Mouse (Mus musculus): Measurements from ENCODE around the gene Slc22a15. TPM values are rescaled to one million over a fixed set of nuclear protein-coding genes. Genes with fewer than 3 reads are reported as not detected.

The Slc22a15 gene
- polyA plus RNA-seq, 1 experiment from 2014 or later, result 5.1 TPM

DNA sequence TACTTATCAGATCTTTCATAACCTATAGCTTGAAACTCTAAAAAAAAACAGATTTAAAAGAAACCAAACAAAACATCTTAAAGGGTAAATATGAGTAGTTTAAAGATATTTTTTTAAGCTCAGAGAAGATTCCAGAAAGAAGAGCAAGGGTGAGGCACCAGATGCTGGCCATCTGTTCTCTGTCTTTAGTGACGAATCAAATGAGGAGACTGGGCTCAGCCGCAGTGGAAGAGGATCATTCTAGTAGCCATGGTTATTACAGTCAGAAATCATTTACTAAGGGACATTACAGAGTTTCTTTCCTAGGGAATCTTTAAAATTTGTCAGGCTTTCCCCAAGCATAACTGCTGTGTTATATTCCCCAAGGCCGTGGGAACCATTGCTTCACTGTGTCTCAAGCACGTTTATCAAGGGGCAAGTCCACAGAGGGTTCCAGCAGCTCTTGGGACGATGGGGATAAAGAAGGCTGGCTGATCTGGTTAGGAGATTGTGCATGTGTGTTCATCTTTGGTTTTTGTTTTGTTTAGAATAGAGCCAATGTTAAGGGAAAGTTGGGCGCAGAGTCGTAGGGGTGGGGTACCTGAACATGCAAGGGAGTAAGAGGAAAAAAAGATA, 51.1 kb downstream of the Slc22a15 start:
- Histone ChIP-seq H3K4me1 (ENCODE audit: insufficient read depth) (peaks cover 4% of the 10 kb centered on the region; the same call in 1 of the 2 replicates), H3K9me3 (ENCODE audit: low read depth, low read length) (no peaks in the 10 kb centered on the region), H3K27me3 (ENCODE audit: insufficient read depth, low read length) (no peaks in the 10 kb centered on the region), H3K9ac (no peak overlapping the region), H3K4me2 (no peak overlapping the region), H3K27ac (ENCODE audit: low read depth) (no peak overlapping the region), H3K36me3 (ENCODE audit: insufficient read depth) (no peaks in the 10 kb centered on the region), H3K4me3 (ENCODE audit: low read depth, low read length) (no peak overlapping the region)
- ATAC-seq (ENCODE audit: insufficient read depth), result no peak
- TF ChIP-seq CTCF (IDR thresholded peaks at IDR 0.05; ENCODE audit: low read depth), result no peak
- peak; percentile 28 for DNase-seq
- WGBS, result 70% methylated on average over 7 of the region's 7 CpGs

DNA sequence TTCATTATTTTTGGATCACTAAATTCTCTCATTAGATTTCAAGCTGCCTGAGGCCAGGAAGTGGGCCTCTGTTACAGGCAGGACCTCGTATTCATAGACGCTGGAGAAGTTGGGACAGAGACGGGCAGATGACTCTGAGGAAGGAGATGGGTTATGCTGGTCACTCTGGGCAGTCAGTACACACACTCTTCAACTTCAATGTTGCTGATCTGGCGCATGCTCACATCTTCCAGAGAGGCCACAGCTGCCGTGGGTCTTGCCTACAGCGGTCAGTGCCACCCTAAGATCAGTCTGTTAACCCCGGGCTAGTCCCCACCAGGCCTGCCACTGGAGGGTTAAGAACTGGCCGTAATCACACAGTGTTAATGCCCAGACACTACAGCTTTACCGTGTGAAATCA, 52.3 kb downstream of the Slc22a15 start:
- peaks cover 4% of the 10 kb centered on the region; the same call in 1 of the 2 replicates for H3K4me1 ChIP-seq (ENCODE audit: insufficient read depth)
- H3K27ac ChIP-seq (ENCODE audit: low read depth), result no peak overlapping the region
- no peak overlapping the region for H3K4me3 ChIP-seq (ENCODE audit: low read depth, low read length)
- DNase-seq (no peak), ATAC-seq (ENCODE audit: insufficient read depth) (no peak)
- H3K27me3 ChIP-seq (ENCODE audit: insufficient read depth, low read length), result no peaks in the 10 kb centered on the region
- TF ChIP-seq CTCF (IDR thresholded peaks at IDR 0.05; ENCODE audit: low read depth), result no peak
- H3K9ac ChIP-seq, result no peak overlapping the region
- WGBS, result 86% methylated on average over 9 of the region's 9 CpGs
- no peaks in the 10 kb centered on the region for H3K36me3 ChIP-seq (ENCODE audit: insufficient read depth)
- H3K4me2 ChIP-seq, result no peak overlapping the region
- no peaks in the 10 kb centered on the region for H3K9me3 ChIP-seq (ENCODE audit: low read depth, low read length)

DNA sequence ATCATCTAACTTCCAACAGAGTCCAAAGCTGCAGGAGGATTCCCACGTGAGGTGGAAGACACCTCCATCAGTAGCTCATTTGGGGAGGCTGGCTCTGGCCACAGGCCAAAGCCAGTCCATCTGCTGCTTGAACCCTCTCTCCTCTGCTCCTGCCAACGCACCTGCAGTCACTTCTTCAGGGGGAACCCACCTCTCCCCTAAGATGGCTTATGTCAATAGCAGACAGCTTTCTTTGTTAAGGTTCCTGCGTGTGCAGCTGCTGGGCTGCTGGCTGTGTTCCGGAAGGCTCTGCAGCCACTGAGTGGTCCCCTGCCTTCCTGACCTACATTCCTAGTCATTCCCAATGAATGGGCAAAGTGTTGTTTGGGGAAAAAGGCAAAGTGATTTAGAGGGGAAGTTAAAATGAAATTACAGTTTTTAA, 57.2 kb downstream of the Slc22a15 start:
- 46% methylated on average over 4 of the region's 4 CpGs for WGBS
- DNase-seq, result peak; percentile 11
- Histone ChIP-seq H3K27me3 (ENCODE audit: insufficient read depth, low read length) (no peaks in the 10 kb centered on the region), H3K9ac (no peak overlapping the region), H3K4me3 (ENCODE audit: low read depth, low read length) (no peak overlapping the region), H3K27ac (ENCODE audit: low read depth) (peak overlapping the region; percentile 65; the same call in 1 of the 2 replicates), H3K9me3 (ENCODE audit: low read depth, low read length) (no peaks in the 10 kb centered on the region), H3K36me3 (ENCODE audit: insufficient read depth) (peaks cover 14% of the 10 kb centered on the region), H3K4me2 (no peak overlapping the region), H3K4me1 (ENCODE audit: insufficient read depth) (no peaks in the 10 kb centered on the region)
- no peak for TF ChIP-seq CTCF (IDR thresholded peaks at IDR 0.05; ENCODE audit: low read depth)
- peak; percentile 52; the same call in 1 of the 2 replicates for ATAC-seq (ENCODE audit: insufficient read depth)

DNA sequence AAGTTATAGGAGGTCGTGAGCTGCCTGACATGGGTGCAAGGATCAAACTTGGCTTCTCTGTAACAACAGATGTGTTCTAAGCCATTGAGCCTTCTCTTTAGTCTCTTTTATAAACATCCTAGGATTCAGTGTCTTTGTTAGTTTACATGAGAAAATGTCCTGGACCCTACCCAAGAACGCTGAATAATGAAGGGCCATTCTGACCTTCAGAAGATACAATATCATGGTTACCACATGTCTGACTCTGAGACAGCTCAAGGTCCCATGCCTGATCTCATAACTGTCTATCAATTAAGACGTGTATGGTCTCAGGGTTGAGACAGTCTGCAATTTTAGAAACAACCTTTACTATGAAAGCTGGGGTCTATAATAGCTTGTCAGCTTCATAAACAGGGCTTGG, 62.4 kb downstream of the Slc22a15 start:
- Histone ChIP-seq H3K27me3 (ENCODE audit: insufficient read depth, low read length) (no peaks in the 10 kb centered on the region), H3K9ac (no peak overlapping the region), H3K9me3 (ENCODE audit: low read depth, low read length) (no peaks in the 10 kb centered on the region), H3K4me2 (no peak overlapping the region), H3K36me3 (ENCODE audit: insufficient read depth) (peaks cover 21% of the 10 kb centered on the region), H3K27ac (ENCODE audit: low read depth) (no peak overlapping the region), H3K4me3 (ENCODE audit: low read depth, low read length) (no peak overlapping the region), H3K4me1 (ENCODE audit: insufficient read depth) (no peaks in the 10 kb centered on the region)
- peak; percentile 56; the same call in 1 of the 2 replicates for ATAC-seq (ENCODE audit: insufficient read depth)
- peak; percentile 73 for DNase-seq
- WGBS, result 34% methylated on average over 3 of the region's 3 CpGs
- no peak for TF ChIP-seq CTCF (IDR thresholded peaks at IDR 0.05; ENCODE audit: low read depth)

DNA sequence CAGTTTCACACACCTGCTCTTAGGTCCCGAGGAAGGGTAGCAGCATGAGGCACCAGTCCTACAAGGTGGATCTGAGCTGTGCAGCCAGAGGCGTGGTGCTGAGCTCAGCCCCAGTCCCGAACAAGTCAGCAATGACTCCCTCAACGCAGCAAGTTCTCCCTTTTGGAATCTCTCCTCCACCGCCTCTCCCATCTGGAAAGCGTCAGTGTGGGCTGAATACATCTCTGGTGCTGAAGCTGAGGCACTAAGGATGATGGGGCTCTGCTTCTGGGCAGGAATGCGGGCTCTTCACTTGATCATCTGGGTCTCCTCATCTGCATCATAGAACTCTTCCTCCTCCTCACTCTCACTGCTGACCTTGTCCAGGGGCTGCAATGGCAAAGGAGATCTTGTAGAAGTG, 64.1 kb downstream of the Slc22a15 start:
- no peak overlapping the region for H3K9ac ChIP-seq
- H3K4me3 ChIP-seq (ENCODE audit: low read depth, low read length), result no peak overlapping the region
- TF ChIP-seq CTCF (IDR thresholded peaks at IDR 0.05; ENCODE audit: low read depth), result no peak
- no peak overlapping the region for H3K4me2 ChIP-seq
- H3K27me3 ChIP-seq (ENCODE audit: insufficient read depth, low read length), result no peaks in the 10 kb centered on the region
- H3K4me1 ChIP-seq (ENCODE audit: insufficient read depth), result no peaks in the 10 kb centered on the region
- H3K9me3 ChIP-seq (ENCODE audit: low read depth, low read length), result no peaks in the 10 kb centered on the region
- 79% methylated on average over 7 of the region's 7 CpGs for WGBS
- DNase-seq (no peak), ATAC-seq (ENCODE audit: insufficient read depth) (no peak)
- no peak overlapping the region for H3K27ac ChIP-seq (ENCODE audit: low read depth)
- H3K36me3 ChIP-seq (ENCODE audit: insufficient read depth), result peaks cover 21% of the 10 kb centered on the region

DNA sequence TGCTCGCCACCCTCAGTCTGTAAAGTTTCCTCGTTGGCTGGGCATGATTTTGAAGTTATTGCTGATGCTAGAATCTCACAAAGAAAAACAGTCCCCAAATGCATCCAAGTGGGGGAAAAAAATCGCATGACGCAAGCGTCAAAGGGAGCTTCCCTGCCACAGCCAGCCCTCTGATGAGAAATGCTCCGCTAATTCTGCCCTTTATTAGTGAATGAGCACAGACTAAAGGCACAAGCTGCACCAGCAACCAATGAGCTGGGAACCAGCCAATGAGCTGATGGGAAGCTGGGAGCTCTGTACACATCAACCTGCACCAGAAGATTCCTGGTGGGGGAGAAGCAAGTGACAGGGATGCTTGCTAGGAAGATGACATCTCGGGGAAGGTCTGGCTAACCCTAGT, 64.5 kb downstream of the Slc22a15 start:
- H3K27ac ChIP-seq (ENCODE audit: low read depth), result no peak overlapping the region
- no peak overlapping the region for H3K4me2 ChIP-seq
- H3K4me3 ChIP-seq (ENCODE audit: low read depth, low read length), result no peak overlapping the region
- WGBS, result 82% methylated on average over 7 of the region's 7 CpGs
- H3K4me1 ChIP-seq (ENCODE audit: insufficient read depth), result no peaks in the 10 kb centered on the region
- H3K27me3 ChIP-seq (ENCODE audit: insufficient read depth, low read length), result no peaks in the 10 kb centered on the region
- no peaks in the 10 kb centered on the region for H3K9me3 ChIP-seq (ENCODE audit: low read depth, low read length)
- H3K9ac ChIP-seq, result no peak overlapping the region
- TF ChIP-seq CTCF (IDR thresholded peaks at IDR 0.05; ENCODE audit: low read depth), result no peak
- ATAC-seq (ENCODE audit: insufficient read depth) (no peak), DNase-seq (no peak)
- H3K36me3 ChIP-seq (ENCODE audit: insufficient read depth), result peaks cover 21% of the 10 kb centered on the region

DNA sequence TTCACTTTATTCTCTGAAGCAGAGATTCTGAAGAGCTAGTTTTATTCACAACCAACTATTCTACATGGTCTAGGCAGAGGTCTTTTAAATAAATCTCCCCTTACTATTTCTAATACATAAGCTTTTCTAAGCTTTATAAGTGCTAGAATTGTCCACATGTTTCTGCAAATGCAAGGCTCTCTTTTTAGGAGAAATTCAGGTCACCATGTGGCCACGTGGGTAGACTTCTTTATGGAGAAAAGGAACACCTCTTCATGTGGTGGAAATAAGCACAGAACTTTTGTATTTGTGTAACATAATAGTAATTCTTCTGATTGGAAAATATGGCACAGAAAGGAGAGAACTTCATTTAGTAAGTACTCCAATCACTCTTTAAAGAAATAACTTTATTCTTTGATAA, 70.2 kb downstream of the Slc22a15 start:
- Histone ChIP-seq H3K36me3 (ENCODE audit: insufficient read depth) (no peaks in the 10 kb centered on the region), H3K9me3 (ENCODE audit: low read depth, low read length) (no peaks in the 10 kb centered on the region), H3K27me3 (ENCODE audit: insufficient read depth, low read length) (no peaks in the 10 kb centered on the region), H3K27ac (ENCODE audit: low read depth) (no peak overlapping the region), H3K4me1 (ENCODE audit: insufficient read depth) (no peaks in the 10 kb centered on the region), H3K9ac (no peak overlapping the region), H3K4me2 (no peak overlapping the region), H3K4me3 (ENCODE audit: low read depth, low read length) (no peak overlapping the region)
- 70% methylated on average over 1 of the region's 1 CpGs for WGBS
- DNase-seq (no peak), ATAC-seq (ENCODE audit: insufficient read depth) (no peak)
- no peak for TF ChIP-seq CTCF (IDR thresholded peaks at IDR 0.05; ENCODE audit: low read depth)

All from lung, embryonic 14.5 days (tissue).